Mouse (Mus musculus) thymus, adult 2 months (tissue): ENCODE measurements at regions not wholly inside any gene's neighbourhood (a gene's known extent, or its start where the extent isn't known, plus 50 kb on each side); places are given as distances from the start of the nearest gene placed in this dataset.

Source experiments
- DNase-seq: peaks from one replicate; pipeline ENCODE4 v3.0.0; 2021
- H3K27ac ChIP-seq: fragments of 200-500 bp; 2 replicates; pipeline ENCODE4 v1.5.1; 2012; ENCODE audit warnings: low read length, control low read depth; ENCODE audit not compliant: control insufficient read depth, insufficient read depth
- H3K27me3 ChIP-seq: fragments of 200-500 bp; 2 replicates; pipeline ENCODE4 v1.6.1; 2012; ENCODE audit warnings: mild to moderate bottlenecking, low read length, moderate library complexity, mixed read lengths; ENCODE audit not compliant: control insufficient read depth, insufficient read depth
- H3K36me3 ChIP-seq: fragments of 200-500 bp; 2 replicates; pipeline ENCODE4 v1.6.1; 2012; ENCODE audit warnings: mild to moderate bottlenecking, low read length, moderate library complexity; ENCODE audit not compliant: control insufficient read depth, insufficient read depth
- H3K4me1 ChIP-seq: fragments of 200-500 bp; replicated peaks from 2 replicates; pipeline ENCODE4 v1.6.1; 2012; ENCODE audit warnings: low read length; ENCODE audit not compliant: control insufficient read depth, insufficient read depth
- H3K4me3 ChIP-seq: fragments of 200-500 bp; 2 replicates; pipeline ENCODE4 v1.5.1; 2012; ENCODE audit warnings: mild to moderate bottlenecking, low read length, control low read depth, moderate library complexity; ENCODE audit not compliant: control insufficient read depth, insufficient read depth
- CTCF ChIP-seq: fragments of 200-500 bp; IDR thresholded peaks from 2 replicates; pipeline ENCODE4 v1.5.1; 2012; ENCODE audit warnings: mild to moderate bottlenecking, control low read depth, low read length, moderate library complexity, borderline replicate concordance; ENCODE audit not compliant: control insufficient read depth, poor library complexity, insufficient read depth; ENCODE audit errors: extremely low read depth
- POLR2A ChIP-seq: fragments of 200-500 bp; IDR thresholded peaks from 2 replicates; pipeline ENCODE4 v1.6.1; 2012; ENCODE audit warnings: mild to moderate bottlenecking, low read length, control low read depth, moderate library complexity; ENCODE audit not compliant: control insufficient read depth, poor library complexity, insufficient read depth; ENCODE audit errors: extremely low read depth
- whole genome bisulfite sequencing: fragments of 180-500 bp; shearing (Covaris S2); methylation state at CpG from one replicate; pipeline ENCODE4 v1.1.7; 2018; 5-methylcytosine and 5-hydroxymethylcytosine counted together

DNA sequence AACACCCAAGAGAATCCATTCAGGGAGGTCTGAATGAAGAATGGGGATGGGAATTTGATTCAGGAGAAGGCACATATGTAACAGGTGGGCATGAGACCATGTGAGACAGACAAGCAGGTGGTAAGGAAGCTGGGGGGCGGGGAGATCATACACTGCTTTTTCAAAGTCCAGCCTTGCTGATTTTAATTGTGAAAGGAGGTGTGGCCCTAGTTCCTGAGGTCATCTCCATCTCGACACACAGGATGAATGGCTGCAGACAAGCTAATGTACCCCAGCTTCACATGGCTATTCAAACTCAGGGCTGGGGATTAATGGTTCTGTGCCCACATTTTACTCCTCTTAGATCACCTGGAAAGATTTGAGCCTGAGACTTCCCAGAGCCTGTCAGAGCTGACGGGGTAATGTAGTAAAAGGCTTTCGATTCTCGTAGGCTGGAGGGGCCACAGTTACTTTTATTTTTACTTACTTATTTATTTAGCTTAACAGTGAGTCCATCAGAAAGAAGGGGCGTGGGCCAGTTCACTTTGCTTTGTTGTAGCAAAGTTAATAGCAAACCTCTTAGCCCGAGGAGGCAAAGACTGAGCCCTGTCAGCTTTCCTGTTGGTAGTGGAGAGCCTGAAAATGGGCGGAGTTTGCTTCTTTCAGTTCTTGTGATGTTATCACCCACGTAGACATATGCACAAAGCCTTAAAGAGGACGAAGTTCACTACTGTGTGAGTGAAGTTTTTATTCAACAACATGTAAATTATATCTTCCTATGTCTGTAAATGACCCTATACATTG, 122.3 kb upstream of the Pde3a start:
- WGBS, result 75% methylated on average over 10 of the region's 10 CpGs
- H3K27ac ChIP-seq, result no peak overlapping the region
- TF ChIP-seq POLR2A (no peak), CTCF (no peak)
- H3K4me3 ChIP-seq, result no peak overlapping the region
- no peaks in the 10 kb centered on the region for H3K4me1 ChIP-seq
- DNase-seq, result no peak
- H3K36me3 ChIP-seq, result no peaks in the 10 kb centered on the region
- H3K27me3 ChIP-seq, result no peaks in the 10 kb centered on the region

GRCm38 (mm10) chr6:141129596-141129995, 119.5 kb upstream of the Pde3a start:
- Histone ChIP-seq H3K4me1 (no peaks in the 10 kb centered on the region), H3K27ac (no peak overlapping the region), H3K36me3 (no peaks in the 10 kb centered on the region), H3K27me3 (no peaks in the 10 kb centered on the region), H3K4me3 (no peak overlapping the region)
- no peak for DNase-seq
- no peak for TF ChIP-seq POLR2A
- TF ChIP-seq CTCF, result no peak
- 78% methylated on average over 1 of the region's 1 CpGs for WGBS

DNA sequence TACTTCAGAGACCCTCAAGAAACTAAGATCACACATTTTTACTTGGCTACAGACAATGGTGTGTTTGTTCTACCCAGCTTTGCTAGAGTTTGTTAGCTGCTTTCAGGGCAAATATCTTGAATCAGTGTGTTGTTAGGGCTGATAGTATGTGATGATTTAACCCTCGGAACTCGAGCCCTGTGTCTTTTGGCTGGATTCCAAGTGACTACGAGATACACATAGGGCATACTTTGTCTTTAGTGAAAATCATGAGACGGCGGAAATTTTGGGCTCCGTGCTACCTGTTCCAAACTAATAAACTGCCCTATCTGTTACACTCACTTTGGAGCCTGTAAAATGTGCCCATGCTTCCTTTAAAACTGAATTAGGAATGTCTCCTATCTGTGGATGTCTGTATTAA, 114.9 kb upstream of the Pde3a start:
- no peaks in the 10 kb centered on the region for H3K4me1 ChIP-seq
- H3K27me3 ChIP-seq, result no peaks in the 10 kb centered on the region
- DNase-seq, result no peak
- H3K4me3 ChIP-seq, result no peak overlapping the region
- TF ChIP-seq POLR2A, result no peak
- no peak for TF ChIP-seq CTCF
- H3K36me3 ChIP-seq, result no peaks in the 10 kb centered on the region
- 88% methylated on average over 6 of the region's 6 CpGs for WGBS
- no peak overlapping the region for H3K27ac ChIP-seq

DNA sequence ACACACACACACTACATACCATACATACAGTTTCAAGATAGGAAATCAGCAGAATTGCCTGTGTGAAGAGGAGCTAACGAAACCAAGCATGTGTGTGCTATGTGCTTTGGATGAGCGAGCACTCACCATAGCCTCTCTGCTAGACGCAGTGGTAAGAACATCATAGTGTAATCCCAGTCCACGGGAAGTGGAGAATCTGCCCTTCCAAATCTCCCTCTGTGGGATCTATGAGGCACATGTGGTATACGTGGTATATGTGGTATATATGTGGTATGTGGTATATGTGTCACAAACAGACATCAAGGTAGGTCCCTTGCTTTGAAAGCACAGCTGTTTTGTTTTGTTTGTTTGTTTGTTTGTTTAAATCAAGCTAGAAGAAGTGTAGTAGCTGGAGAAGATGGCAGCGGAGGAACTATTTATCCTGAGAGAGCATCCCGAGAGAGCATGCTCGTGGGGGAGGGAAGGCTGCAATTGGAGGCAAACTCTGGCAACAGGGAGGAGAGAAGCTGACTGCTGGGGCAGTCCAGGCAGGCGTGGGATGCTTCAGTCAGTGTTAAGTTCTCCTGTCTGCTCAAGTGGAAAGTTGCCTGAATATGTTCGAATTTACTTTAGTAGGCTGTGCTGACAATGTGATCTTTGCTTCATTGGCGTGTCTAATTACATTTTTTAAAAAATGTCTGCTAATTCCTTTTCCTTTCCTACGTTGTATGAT, 112.2 kb upstream of the Pde3a start:
- no peak overlapping the region for H3K27ac ChIP-seq
- TF ChIP-seq CTCF (no peak), POLR2A (no peak)
- DNase-seq, result no peak
- 85% methylated on average over 12 of the region's 12 CpGs for WGBS
- H3K4me1 ChIP-seq, result no peaks in the 10 kb centered on the region
- no peaks in the 10 kb centered on the region for H3K27me3 ChIP-seq
- no peak overlapping the region for H3K4me3 ChIP-seq
- H3K36me3 ChIP-seq, result no peaks in the 10 kb centered on the region

DNA sequence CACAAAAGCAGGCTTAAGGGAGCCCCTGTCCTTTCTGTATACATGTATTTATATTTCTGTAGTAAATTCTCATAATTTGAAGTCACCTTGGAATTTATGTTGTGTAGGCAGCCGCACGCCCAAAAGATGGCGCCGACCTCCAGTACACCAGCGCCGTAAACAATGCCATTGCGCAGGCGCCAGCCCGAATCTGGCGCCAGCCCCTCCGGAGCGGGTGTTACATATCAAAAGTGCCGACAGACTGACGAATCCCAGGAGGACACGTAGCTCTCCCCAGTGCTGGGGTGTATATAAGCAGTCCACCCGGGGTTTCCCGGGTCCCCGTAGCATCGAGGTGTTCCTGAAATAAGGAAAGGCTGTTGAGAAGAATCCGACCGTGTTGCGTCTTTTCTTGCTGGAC, 108.1 kb upstream of the Pde3a start:
- Histone ChIP-seq H3K36me3 (no peaks in the 10 kb centered on the region), H3K27ac (no peak overlapping the region), H3K4me1 (no peaks in the 10 kb centered on the region), H3K4me3 (no peak overlapping the region), H3K27me3 (no peaks in the 10 kb centered on the region)
- DNase-seq, result no peak
- TF ChIP-seq CTCF (no peak), POLR2A (no peak)
- 97% methylated on average over 22 of the region's 22 CpGs for WGBS

DNA sequence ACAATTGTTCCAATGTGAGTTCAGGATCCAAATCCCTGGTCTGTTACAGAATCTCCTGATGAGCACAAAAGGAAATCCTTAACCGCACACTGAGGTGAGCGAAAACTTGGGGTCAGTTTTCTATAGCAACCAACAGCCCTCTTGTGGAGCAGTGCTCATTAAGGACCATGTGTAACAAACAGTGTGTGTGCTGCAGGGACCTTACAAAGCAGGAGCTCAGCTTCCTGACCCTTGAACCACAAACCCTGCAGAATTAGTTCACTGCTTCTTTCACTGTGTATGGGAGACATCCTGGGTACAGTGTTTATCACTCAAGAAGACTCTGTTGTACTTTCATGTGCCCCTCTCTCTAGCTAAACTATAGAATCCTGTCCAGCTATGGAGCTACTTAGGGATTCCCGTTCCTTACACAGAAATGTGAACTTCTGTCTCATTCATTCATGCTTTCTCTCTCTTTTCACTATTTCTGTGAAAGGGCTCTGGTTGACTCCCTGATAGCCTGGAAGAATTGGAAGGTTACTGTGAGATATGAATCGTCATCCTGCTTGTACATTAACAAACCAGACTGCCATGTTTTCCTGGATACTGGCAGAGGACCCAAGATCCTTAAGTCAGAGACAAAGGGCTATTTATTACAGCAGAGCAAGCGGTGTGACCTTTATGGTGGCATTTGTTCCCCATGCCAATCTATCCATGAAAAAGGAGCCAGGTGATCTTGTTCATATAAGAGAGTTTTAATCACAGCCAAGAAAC, 100.5 kb upstream of the Pde3a start:
- Histone ChIP-seq H3K36me3 (no peaks in the 10 kb centered on the region), H3K27me3 (no peaks in the 10 kb centered on the region), H3K27ac (no peak overlapping the region), H3K4me3 (no peak overlapping the region), H3K4me1 (no peaks in the 10 kb centered on the region)
- no peak for DNase-seq
- WGBS, result 93% methylated on average over 5 of the region's 5 CpGs
- TF ChIP-seq POLR2A (no peak), CTCF (no peak)
